Mouse (Mus musculus): ENCODE measurements around the gene Icam5. TPM values are rescaled to one million over a fixed set of nuclear protein-coding genes. Genes with fewer than 3 reads are reported as not detected.
"Not testable (repeated sequence)": the region's sequence is repeated elsewhere in the genome, so short reads cannot be mapped to it uniquely, and the experiment has no call there.

The Icam5 gene
- total RNA-seq, 2 experiments from 2014 or later = 360 to 373 TPM

DNA sequence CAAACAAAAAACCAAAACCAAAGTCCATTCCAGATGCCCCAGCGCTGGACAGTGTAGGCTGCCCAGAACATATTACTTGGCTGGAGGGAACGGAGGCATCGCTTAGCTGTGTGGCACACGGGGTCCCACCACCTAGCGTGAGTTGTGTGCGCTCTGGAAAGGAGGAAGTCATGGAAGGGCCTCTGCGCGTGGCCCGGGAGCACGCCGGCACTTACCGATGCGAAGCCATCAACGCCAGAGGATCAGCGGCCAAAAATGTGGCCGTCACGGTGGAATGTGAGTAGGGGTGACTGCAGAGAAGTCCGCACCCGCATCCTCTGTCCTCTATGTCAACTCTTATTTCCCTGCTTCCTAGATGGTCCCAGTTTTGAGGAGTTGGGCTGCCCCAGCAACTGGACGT is 4.3 kb downstream of the Icam5 start:
- DNase-seq = no peak

DNA sequence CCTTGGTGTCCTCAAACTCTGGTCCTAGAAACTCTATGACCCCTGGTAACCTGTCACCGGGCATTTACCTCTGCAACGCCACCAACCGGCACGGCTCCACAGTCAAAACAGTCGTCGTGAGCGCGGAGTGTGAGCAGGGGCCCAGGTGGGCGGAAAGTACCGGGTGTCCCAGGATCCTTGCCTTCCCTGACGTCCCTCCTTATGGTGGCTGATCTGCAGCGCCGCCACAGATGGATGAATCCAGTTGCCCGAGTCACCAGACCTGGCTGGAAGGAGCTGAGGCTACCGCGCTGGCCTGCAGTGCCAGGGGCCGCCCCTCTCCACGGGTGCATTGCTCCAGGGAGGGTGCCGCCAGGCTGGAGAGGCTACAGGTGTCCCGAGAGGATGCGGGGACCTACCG is 4.8 kb downstream of the Icam5 start:
- DNase-seq = no peak

DNA sequence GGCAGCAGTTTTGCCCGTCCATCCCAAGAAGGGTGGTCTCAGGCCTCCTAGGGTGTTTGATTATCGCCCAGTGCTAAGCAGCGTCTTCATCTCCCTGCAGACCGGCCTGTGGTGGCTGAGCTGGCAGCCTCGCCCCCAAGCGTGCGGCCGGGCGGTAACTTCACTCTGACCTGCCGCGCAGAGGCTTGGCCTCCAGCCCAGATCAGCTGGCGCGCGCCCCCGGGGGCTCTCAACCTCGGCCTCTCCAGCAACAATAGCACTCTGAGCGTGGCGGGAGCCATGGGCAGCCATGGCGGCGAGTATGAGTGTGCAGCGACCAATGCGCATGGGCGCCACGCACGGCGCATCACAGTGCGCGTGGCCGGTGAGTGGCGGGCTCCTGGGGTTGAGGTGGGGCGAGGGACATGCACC is 5.6 kb downstream of the Icam5 start:
- peak; percentile 49 to 53 for DNase-seq

DNA sequence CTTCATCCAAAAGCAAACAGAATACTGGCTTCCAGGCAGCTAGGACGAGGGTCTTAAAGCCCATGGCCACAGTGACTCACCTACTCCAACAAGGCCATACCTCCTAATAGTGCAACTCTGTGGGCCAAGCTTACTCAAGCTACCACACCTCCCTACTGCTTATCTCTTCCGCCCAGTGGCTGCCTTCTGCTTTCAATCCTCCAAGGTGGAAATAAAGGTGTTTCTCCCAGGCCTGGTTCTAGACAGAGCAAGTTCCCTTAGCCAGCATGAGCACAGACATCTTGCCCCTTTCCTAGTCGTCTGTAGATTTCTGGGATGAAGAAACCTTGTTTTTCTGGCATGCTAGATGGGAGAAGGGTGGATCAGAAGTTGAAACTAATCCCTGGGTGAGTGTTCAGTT is 7.9 kb downstream of the Icam5 start:
- no peak for DNase-seq

DNA sequence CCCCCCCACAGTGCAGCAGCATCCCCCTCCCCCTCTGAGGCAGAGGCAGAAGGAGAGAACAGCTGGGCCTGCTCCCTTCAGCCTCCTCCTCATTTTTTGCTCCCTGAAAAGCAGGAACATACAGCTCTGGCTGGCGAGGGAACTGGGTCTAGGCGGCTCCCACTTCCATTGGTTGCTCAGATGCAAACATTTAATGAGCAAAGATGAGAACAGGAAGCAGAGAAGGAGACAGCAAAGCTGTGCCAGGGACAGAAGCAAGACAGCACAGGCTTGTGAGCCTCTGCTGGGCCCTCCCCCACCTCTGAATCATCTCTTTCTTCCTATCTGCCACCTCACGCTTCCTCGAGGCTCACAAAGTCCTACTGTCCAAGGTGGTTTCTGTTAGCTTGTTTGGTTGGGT is 9.4 kb downstream of the Icam5 start:
- DNase-seq = peak; percentile 73 to 77

DNA sequence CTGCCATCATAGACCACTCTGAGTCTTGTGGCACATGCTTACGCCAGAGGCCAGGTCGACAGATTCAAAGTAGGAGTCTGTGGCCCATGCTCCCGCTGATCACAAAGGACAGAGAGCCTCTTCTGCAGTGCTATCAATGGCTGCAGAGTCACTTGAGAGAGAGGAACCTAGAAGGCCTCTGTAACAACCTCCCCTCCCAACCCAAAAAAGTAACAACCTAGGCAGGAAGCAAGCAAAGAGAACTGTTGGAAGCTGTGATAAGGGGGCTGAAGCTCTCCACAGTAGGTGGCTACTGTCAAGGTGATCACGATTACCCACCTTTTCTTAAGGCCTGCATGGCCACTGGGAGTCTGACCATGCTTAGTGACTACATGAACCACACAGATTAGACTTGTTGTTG is 11.7 kb downstream of the Icam5 start:
- no peak for DNase-seq

DNA sequence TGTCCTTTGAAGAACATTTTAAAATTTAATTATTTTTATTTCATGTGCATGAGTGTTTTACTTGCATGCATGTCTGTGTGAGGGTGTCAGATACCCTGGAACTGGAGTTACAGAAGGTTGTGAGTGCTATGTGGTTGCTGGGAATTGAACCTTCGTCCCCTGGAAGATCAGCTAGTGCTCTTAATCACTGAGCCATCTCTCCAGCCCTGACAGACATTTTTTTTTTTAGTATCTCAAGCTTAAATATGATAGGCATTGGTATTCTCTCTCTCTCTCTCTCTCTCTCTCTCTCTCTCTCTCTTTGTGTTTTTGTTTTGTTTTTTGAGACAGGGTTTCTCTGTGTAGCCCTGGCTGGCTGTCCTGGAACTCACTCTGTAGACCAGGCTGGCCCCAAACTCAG is 12.9 kb downstream of the Icam5 start:
- DNase-seq = not testable (repeated sequence)

DNA sequence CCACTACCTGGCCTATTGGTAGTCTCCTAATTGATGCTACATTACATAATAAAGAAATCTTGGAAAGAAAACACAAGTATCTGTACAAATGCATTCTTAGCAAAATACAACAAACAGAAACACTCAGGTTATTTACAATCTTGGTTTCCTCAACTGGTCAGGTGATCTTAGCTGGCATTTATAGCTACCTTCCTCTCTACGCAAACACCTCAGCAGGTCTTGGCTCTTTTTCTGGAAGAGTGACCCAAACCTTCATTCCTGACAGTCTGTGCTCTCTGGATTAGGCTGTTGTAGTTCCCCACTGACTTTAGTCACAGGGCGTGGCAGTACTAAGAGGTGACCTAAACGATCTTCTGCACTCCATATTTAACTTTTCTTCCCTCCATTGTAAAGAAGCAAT is 13.4 kb downstream of the Icam5 start:
- DNase-seq = no peak

DNA sequence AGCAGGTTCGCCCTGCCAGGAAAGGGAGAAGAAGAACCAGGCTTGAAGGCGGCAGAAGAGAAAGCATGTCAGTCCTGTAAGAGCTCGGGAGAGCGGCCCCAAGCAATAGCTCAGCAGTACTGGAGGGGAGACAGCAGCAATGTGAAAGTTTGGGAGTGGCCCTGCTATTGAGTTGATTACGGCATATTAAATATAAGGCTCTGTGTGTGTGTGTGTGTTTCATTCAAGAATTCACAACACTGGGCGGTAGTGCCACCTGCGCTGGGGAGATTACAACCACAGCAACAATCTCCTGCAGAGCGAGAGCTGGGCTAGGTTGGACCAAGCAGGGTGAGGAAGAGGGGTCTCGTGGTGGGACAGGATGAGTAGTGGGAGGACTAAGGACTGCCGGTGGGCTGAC is 19.7 kb downstream of the Icam5 start:
- no peak for DNase-seq

DNA sequence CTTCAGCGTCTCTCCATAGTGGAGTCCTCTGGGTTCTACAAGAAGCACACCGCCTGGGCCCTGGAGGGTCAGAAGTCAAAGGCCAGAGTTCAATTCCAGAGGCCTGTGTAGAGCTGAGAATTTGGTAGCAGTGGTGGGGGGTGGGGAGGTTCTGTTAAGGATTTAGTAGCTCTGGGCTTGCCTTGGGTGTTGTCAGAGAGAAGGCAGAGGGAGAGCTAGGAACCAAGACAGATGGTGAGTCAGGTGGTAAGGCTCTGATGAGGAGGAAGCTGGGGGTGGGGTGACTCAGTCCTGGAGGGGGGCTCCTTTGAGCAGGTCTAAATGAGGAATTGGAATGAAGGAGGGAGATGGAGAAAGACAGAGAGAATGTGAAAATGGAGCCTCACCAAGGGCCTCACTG is 31.1 kb downstream of the Icam5 start:
- peak; percentile 58 to 67 for DNase-seq

DNA sequence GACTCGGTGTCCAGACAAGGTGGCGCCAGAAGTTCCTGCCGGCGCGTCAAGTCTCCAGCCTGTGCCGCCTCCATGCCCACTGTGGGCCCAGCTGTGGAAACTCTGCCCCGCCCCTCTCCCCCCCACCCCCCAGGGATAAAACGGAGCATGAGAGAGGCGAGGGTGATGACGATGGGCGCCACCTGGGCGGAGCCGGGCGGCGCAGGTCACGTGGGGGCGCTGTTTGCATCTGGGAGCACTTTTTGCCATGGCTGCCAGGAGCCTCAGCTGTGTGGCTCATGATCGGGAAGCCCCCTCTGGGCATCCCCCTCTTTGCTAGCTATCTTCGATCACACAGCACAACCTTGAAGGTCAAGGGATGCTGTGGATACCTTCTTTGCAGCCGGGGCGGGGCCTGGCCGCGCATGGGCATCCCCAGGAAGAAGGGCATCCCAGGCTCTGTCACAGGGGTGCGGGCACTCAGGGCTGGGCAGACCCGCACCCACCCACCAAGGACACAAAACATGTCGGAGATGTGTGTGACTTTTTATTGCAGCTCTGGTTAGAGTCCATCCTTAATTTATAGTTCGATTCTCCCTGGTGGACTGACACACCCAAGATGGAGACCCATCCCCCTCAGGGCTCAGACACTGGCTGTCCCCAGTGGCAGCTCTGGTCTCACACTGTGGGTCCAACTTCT is 35.3 kb downstream of the Icam5 start, which contains the start of gene Zglp1:
Zglp1 (minus strand) TSS at position 88 of the 679 bp plus-strand sequence.
- DNase-seq = no peak

DNA sequence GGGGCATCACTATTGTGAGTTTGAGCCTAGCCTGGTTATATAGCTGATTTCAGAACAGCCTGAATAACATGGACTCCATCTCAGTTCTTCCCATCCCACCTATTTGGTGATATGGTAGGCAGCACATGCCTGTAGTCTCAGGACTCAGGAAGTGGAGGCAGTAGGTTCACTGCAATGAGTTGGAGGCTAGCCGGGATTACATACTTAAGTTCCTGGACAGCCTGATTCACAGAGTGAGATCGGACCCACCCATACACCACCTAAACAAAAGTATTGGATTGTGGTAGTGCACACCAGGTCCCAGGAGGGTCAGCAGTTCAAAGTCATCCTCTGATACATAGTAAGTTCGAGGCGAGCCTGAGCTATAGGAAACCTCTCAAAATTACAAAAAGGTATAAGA is 40.8 kb downstream of the Icam5 start:
- no peak for DNase-seq

DNA sequence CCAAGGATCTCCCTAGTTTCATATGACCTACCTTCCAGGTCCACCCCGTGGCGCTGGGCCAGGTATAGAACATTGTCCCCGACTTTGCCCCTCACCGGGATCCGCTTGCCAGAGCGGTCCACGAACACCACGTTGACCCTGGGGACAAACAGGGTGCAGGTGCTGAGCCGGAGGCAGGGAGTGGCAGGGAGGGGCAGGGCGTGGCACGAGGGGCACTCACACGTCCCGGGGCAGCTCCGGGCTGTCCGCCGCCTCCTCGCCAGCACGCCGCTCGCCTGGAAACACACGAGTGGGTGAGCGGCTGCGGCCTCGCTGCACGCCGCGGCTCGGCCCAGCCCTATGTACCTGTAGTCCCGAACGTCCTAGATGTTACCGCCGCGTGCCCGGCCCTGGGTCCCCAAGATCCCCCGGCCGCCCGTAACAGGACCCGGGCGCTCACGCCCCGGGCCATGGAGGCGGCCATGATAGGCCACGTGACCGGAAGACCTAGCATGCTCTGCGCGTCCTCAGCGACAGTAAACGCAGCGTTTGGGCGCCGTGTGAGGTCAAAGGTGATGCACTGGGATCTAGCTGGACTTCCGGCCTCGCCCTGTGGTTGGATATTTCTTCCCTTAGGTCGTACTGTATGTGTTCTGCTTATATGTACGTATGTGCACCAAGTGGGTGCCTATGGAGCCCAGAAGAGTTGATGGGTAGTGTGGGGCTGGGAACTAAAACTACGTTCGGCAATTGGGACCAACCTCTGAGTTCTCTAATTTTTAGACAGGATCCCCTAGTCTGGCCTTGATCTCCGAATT is 41.4 kb downstream of the Icam5 start, which contains the start of the genes Gm49373 and Fdx1l:
Gm49373 (minus strand) TSS at position 53 of the 797 bp plus-strand sequence.
Fdx1l (minus strand) TSS at position 571 of the 797 bp plus-strand sequence.
- DNase-seq = peak; percentile 90

DNA sequence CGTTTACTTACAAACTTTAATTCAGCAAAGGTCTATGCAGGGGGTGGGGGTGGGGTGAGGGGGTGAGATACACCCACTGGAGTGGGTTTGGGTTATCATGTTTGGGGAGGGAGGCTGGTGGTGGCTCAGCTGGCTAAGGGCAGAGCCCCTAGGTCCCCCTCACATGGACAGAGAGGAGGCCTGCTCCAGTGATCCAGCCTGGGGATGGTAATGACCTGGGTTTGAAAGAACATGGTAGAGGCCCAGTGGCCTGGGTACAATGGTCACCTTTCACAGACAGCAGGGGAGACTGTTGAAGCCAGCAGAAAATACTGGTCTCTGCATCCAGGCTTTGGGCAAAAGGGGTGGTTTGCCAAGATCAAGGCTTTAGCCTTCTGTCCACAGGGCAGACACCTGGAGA is 42.3 kb downstream of the Icam5 start:
- DNase-seq = no peak

DNA sequence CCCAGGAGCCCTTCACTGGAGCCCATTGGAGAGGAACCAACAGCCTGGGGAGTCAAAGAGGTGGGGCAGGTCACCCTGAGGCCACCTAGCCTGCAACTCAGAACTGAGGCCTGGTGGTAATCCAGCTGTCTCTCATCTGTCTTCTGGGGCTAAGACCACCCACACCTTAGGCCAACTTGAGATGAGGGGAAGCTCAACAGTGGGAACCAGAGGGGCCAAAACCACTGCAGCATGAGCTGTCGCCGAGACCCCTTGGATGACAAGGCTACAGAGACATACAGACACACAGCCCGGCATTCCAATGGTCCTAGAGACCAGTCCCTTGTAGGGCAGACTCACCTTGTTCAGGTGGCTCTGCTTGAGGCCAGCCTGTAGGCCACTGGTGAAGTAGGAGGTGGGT is 43.8 kb downstream of the Icam5 start:
- no peak for DNase-seq

DNA sequence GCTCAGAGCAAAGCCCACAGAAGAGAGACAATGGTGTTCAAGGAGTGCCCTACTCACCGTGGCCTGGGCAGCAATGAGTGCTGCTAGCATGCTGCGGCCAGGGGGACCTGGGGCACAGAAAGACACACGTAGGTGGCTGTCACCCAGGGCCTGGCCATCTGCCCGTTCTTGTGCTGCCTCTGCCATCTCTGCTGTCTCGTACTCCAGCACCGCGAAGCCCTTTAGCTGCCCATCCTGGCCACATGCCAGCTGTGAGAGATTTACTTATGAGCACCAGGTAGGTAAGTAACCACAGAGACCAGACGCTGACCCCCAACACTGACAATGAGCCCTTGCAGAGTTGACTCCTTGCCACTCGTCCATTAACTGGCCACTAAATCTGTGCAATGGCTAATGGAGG is 49.3 kb downstream of the Icam5 start:
- no peak for DNase-seq

DNA sequence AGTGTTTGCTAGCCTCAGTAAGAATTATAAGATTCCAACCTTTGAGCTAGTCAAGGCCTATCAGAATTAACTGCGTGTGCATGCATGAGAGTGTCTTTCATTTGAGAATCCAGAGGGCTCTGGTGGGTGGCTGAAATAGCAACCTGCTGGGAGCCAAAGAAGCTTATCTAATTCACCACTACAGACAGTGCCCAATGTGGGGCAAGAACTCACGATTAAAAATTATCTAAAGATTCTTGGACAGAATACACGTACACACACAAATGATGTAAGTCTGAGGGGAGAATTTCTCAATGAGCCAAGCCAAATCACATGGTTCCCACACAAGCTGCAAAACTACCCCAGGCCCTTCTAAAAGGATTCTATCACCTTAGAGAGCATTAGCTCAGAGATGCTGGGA is 51.5 kb downstream of the Icam5 start:
- no peak for DNase-seq

Small RNA genes within 50 kb of the gene (microRNA-seq; reads per million reads assigned to microRNA genes)
- gene Mir1900 (0 reads per million in 2 experiments), gene Mir7082 (0.85 to 1.8 reads per million in 2 experiments)

Other genes with a start within 250 kb of the Icam5 start
- gene Col5a3, start 217.0 kb upstream of the Icam5 start, total RNA-seq (2021) = 1 to 10 TPM; 1.3 to 2.0 TPM
- not detected for gene Rdh8, start 213.6 kb upstream of the Icam5 start, total RNA-seq (2021)
- gene A230050P20Rik, start 163.4 kb upstream of the Icam5 start, total RNA-seq (2021) = 10 to 100 TPM; 68.4 to 69.6 TPM
- gene Angptl6, start 152.3 kb upstream of the Icam5 start, total RNA-seq (2021) = 1 to 10 TPM; 9.8 to 9.9 TPM
- gene Ppan, start 143.9 kb upstream of the Icam5 start, total RNA-seq (2021) = 10 to 100 TPM; 19.8 to 24.9 TPM
- 100 to 1,000 TPM; 120 to 127 TPM for gene Eif3g, start 133.4 kb upstream of the Icam5 start, total RNA-seq (2021)
- gene Dnmt1, start 72.2 kb upstream of the Icam5 start, total RNA-seq (2021) = 10 to 100 TPM; 34.0 to 35.1 TPM
- gene S1pr2, start 55.3 kb upstream of the Icam5 start, total RNA-seq (2021) = 1 to 10 TPM; 1.2 to 2.8 TPM
- gene Mrpl4, start 29.3 kb upstream of the Icam5 start, total RNA-seq (2021) = 10 to 100 TPM; 61.1 to 65.8 TPM
- gene Icam1, start 16.1 kb upstream of the Icam5 start, total RNA-seq (2021) = 1 to 10 TPM; 1.9 to 3.6 TPM
- 1 to 10 TPM in 1 of 2 experiments, under 1 TPM in 1; 0.63 to 1.2 TPM for gene Icam4, start 2.7 kb upstream of the Icam5 start, total RNA-seq (2021)
- not detected for gene Zglp1, start 35.0 kb downstream of the Icam5 start, total RNA-seq (2021)
- gene Gm49373, start 41.0 kb downstream of the Icam5 start, total RNA-seq (2021) = 1 to 10 TPM; 2.5 to 2.9 TPM
- gene Fdx1l, start 41.5 kb downstream of the Icam5 start, total RNA-seq (2021) = 10 to 100 TPM; 56.0 to 64.5 TPM
- 1 to 10 TPM; 4.8 to 5.0 TPM for gene Gm38431, start 59.9 kb downstream of the Icam5 start, total RNA-seq (2021)
- 10 to 100 TPM; 29.9 to 31.5 TPM for gene Raver1, start 59.9 kb downstream of the Icam5 start, total RNA-seq (2021)
- 10 to 100 TPM; 14.6 to 18.0 TPM for gene Tyk2, start 99.2 kb downstream of the Icam5 start, total RNA-seq (2021)
- 100 to 1,000 TPM; 142 to 150 TPM for gene Cdc37, start 117.9 kb downstream of the Icam5 start, total RNA-seq (2021)
- 10 to 100 TPM; 84.2 to 86.8 TPM for gene Pde4a, start 133.6 kb downstream of the Icam5 start, total RNA-seq (2021)
- gene Keap1, start 207.3 kb downstream of the Icam5 start, total RNA-seq (2021) = 10 to 100 TPM; 57.2 to 58.1 TPM
- gene S1pr5, start 216.4 kb downstream of the Icam5 start, total RNA-seq (2021) = 10 to 100 TPM; 11.1 to 11.2 TPM
- 10 to 100 TPM; 38.8 to 40.9 TPM for gene Atg4d, start 233.2 kb downstream of the Icam5 start, total RNA-seq (2021)

All from layer of hippocampus, postnatal 36 days (tissue).